Mouse (Mus musculus) intestine, postnatal 0 days (tissue): ENCODE measurements around the gene Calcr. TPM values are rescaled to one million over a fixed set of nuclear protein-coding genes. Genes with fewer than 3 reads are reported as not detected.
"Not testable (repeated sequence)": the region's sequence is repeated elsewhere in the genome, so short reads cannot be mapped to it uniquely, and the experiment has no call there.

Experiments used
- ATAC-seq: fragments of 200-750 bp; cut with Nextera tagmentation; 2 replicates; pipeline ENCODE4 v1.8.0; 2017; ENCODE audit warnings: mild to moderate bottlenecking, moderate TSS enrichment, moderate library complexity
- H3K27ac ChIP-seq: fragments of 300-500 bp; sonication (generic); 2 replicates; pipeline ENCODE4 v1.5.1; 2014; ENCODE audit warnings: mild to moderate bottlenecking, low read depth, low read length, moderate library complexity
- H3K27me3 ChIP-seq: fragments of 300-500 bp; sonication (generic); replicated peaks from 2 replicates; pipeline ENCODE4 v1.6.1; 2014; ENCODE audit warnings: low read length, mixed read lengths; ENCODE audit not compliant: control insufficient read depth, insufficient read depth
- H3K36me3 ChIP-seq: fragments of 300-500 bp; sonication (generic); 2 replicates; pipeline ENCODE4 v1.6.1; 2014; ENCODE audit warnings: mild to moderate bottlenecking, moderate library complexity; ENCODE audit not compliant: control insufficient read depth, insufficient read depth
- H3K4me1 ChIP-seq: fragments of 300-500 bp; sonication (generic); replicated peaks from 2 replicates; pipeline ENCODE4 v1.6.1; 2014; ENCODE audit warnings: antibody characterized with exemption, low read length, mixed read lengths; ENCODE audit not compliant: control insufficient read depth, insufficient read depth
- H3K4me2 ChIP-seq: fragments of 300-500 bp; sonication (generic); replicated peaks from 2 replicates; pipeline ENCODE4 v1.6.1; 2014; ENCODE audit warnings: low read depth, mild to moderate bottlenecking, moderate library complexity
- H3K4me3 ChIP-seq: fragments of 300-500 bp; sonication (generic); 2 replicates; pipeline ENCODE4 v1.5.1; 2014; ENCODE audit warnings: low read depth, low read length
- H3K9ac ChIP-seq: fragments of 300-500 bp; sonication (generic); 2 replicates; pipeline ENCODE4 v1.6.1; 2014; ENCODE audit warnings: mild to moderate bottlenecking, low read depth, low read length
- H3K9me3 ChIP-seq: fragments of 300-500 bp; sonication (generic); 2 replicates; pipeline ENCODE4 v1.6.1; 2016; ENCODE audit warnings: mixed run types; ENCODE audit not compliant: control insufficient read depth
- CTCF ChIP-seq: sonication (generic); IDR thresholded peaks from 2 replicates; pipeline ENCODE4 v1.5.1; 2016; ENCODE audit warnings: low read depth, mild to moderate bottlenecking, control low read depth, antibody characterized with exemption, moderate library complexity
- WGBS: fragments of 180-500 bp; shearing (Covaris S2); extraction: QIAGEN DNeasy Blood & Tissue Kit; methylation state at CpG from one replicate; pipeline ENCODE4 v1.1.7; 2014; 5-methylcytosine and 5-hydroxymethylcytosine counted together
- polyA plus RNA-seq: library from polyadenylated mRNA; unstranded; fragments of >200 nt; fragmentation: Nextera tagmentation; extraction: Ambion mirVana; gene quantifications from 2 replicates; pipeline ENCODE4 v1.2.1, GENCODE M21; 2015

The Calcr gene
- polyA plus RNA-seq, 1 experiment from 2014 or later = 0.05 TPM

- 71% methylated on average over 7 of the region's 7 CpGs for WGBS
- no peaks in the 10 kb centered on the region for H3K4me1 ChIP-seq
- no peaks in the 10 kb centered on the region for H3K9me3 ChIP-seq
- no peak overlapping the region for H3K27ac ChIP-seq
- no peak overlapping the region for H3K9ac ChIP-seq
- H3K36me3 ChIP-seq = no peaks in the 10 kb centered on the region
- no peak overlapping the region for H3K4me2 ChIP-seq
- no peaks in the 10 kb centered on the region for H3K27me3 ChIP-seq
- no peak for TF ChIP-seq CTCF
- no peak for ATAC-seq
- H3K4me3 ChIP-seq = no peak overlapping the region
Measured at GRCm38 (mm10) chr6:3741996-3742713, 22.4 kb downstream of the Calcr start.

- no peak for ATAC-seq
- 48% methylated on average over 11 of the region's 11 CpGs for WGBS
Measured at GRCm38 (mm10) chr6:3741296-3741695, 23.2 kb downstream of the Calcr start.

GRCm38 (mm10) chr6:3730246-3730867 lies 34.2 kb downstream of the Calcr start:
- Histone ChIP-seq H3K36me3 (no peaks in the 10 kb centered on the region), H3K4me1 (no peaks in the 10 kb centered on the region), H3K9ac (no peak overlapping the region), H3K4me3 (no peak overlapping the region), H3K9me3 (no peaks in the 10 kb centered on the region), H3K4me2 (no peak overlapping the region), H3K27ac (no peak overlapping the region), H3K27me3 (no peaks in the 10 kb centered on the region)
- 61% methylated on average over 4 of the region's 4 CpGs for WGBS
- no peak for ATAC-seq
- TF ChIP-seq CTCF = no peak

More at GRCm38 (mm10) chr6:3741296-3741695, 23.2 kb downstream of the Calcr start:
- Histone ChIP-seq H3K4me1 (no peaks in the 10 kb centered on the region), H3K27me3 (no peaks in the 10 kb centered on the region), H3K9me3 (no peaks in the 10 kb centered on the region), H3K4me3 (no peak overlapping the region), H3K36me3 (no peaks in the 10 kb centered on the region), H3K9ac (no peak overlapping the region), H3K4me2 (no peak overlapping the region), H3K27ac (no peak overlapping the region)
- no peak for TF ChIP-seq CTCF

GRCm38 (mm10) chr6:3688087-3688642 lies 76.3 kb downstream of the Calcr start:
- no peak overlapping the region for H3K4me3 ChIP-seq
- WGBS = 57% methylated on average over 7 of the region's 7 CpGs
- H3K36me3 ChIP-seq = no peaks in the 10 kb centered on the region
- no peak for ATAC-seq
- H3K27me3 ChIP-seq = no peaks in the 10 kb centered on the region
- no peak overlapping the region for H3K9ac ChIP-seq
- no peak overlapping the region for H3K4me2 ChIP-seq
- H3K9me3 ChIP-seq = no peaks in the 10 kb centered on the region
- no peaks in the 10 kb centered on the region for H3K4me1 ChIP-seq
- no peak overlapping the region for H3K27ac ChIP-seq
- no peak for TF ChIP-seq CTCF

GRCm38 (mm10) chr6:3678286-3678685 lies 86.2 kb downstream of the Calcr start:
- not testable (repeated sequence) for H3K9me3 ChIP-seq, H3K27ac ChIP-seq, H3K36me3 ChIP-seq, H3K4me1 ChIP-seq, H3K4me3 ChIP-seq, H3K9ac ChIP-seq, ATAC-seq, H3K4me2 ChIP-seq, H3K27me3 ChIP-seq
- WGBS = 40% methylated on average over 2 of the region's 2 CpGs

GRCm38 (mm10) chr6:3677806-3678205 lies 86.7 kb downstream of the Calcr start:
- Histone ChIP-seq H3K4me2 (no peak overlapping the region), H3K27ac (no peak overlapping the region), H3K9ac (no peak overlapping the region), H3K27me3 (no peaks in the 10 kb centered on the region), H3K9me3 (no peaks in the 10 kb centered on the region), H3K4me1 (no peaks in the 10 kb centered on the region), H3K4me3 (no peak overlapping the region), H3K36me3 (no peaks in the 10 kb centered on the region)
- 72% methylated on average over 2 of the region's 2 CpGs for WGBS
- TF ChIP-seq CTCF = no peak
- ATAC-seq = no peak

GRCm38 (mm10) chr6:3671941-3672340 lies 92.6 kb downstream of the Calcr start:
- WGBS = 88% methylated on average over 4 of the region's 4 CpGs
- H3K27me3 ChIP-seq, H3K9me3 ChIP-seq, H3K9ac ChIP-seq, H3K4me2 ChIP-seq, H3K36me3 ChIP-seq, H3K4me1 ChIP-seq, ATAC-seq, H3K4me3 ChIP-seq, H3K27ac ChIP-seq: not testable (repeated sequence)
